Mouse (Mus musculus): ENCODE results near the gene Socs2. TPM values are rescaled to one million over a fixed set of nuclear protein-coding genes. Genes with fewer than 3 reads are reported as not detected.

The Socs2 gene
- polyA plus RNA-seq (2015; fragmentation: Nextera tagmentation; extraction: Ambion mirVana) = 76.9 and 78.3 TPM in 2 replicates

DNA sequence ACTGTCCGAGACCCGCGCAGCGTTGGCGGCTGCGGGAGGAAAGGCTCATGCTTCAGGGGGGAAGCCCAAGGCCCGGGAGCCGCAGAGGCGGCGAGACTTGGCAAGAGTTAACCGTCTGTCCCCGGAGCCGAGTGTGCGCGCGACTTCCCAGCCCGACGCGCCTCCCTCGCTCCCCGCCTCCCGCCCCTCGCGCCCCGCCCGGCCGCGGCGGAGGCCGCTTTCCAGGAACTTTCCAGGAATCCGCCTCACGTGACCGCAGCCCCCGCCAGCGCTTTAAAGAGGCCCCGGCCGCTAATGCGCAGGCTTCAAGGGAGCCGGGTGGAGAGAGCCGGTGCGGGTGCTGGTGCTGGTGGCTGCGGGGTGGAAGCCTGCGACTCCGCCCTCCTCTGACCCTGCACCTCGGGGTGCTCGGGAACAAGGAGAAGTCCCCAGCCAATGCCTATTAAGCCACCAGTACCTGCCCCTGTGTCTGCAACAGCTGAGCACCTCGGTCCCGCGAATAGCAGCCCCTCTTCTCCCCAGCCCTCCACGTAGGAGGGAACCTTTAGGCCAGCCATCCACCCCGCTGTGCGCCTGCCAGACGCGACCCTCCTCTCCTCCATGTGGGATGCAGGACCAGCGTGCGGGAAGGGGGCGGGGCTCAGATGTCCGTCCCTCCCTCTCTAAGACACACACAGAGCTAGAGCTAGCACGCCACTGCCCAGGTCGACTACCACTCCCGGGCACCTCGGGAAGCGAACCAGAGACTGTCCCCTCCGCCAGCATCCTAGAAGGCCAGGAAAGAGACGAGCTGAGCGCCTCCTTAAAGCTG lies at the start of gene Socs2:
Gene Socs2, minus strand, starts transcription at position 496 of the 811 bp plus-strand sequence.
- ATAC-seq = peak; percentile 88
- H3K36me3 ChIP-seq = no peaks in the 10 kb centered on the region

DNA sequence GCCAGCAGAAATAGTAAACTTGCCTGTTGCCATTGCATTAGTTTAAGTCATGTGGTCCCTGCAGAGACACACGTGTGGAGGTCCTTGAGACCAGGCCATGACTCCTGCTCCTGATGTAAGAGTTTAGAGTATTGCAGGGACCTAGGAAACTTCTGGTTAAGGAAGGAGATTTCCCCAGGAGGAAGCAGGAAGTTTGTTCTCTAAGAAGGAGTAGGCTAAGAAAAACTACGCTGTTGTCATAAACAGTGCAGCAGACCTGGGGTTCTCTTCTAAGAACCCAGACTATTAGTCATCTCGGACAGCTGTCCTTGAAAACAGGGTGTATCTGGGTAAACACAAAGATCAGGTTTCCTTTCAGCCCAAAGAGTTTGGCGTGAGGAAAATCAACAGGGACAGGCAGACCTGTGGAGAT lies 48.5 kb upstream of the Socs2 start:
- H3K4me1 ChIP-seq (replicated peaks) = no peaks in the 10 kb centered on the region
- H3K27me3 ChIP-seq (replicated peaks) = no peaks in the 10 kb centered on the region
- ATAC-seq = peak; percentile 53
- no peaks in the 10 kb centered on the region for H3K9me3 ChIP-seq
- WGBS = 17% methylated on average over 4 of the region's 4 CpGs
- H3K4me2 ChIP-seq (replicated peaks) = no peak overlapping the region
- no peak overlapping the region for H3K27ac ChIP-seq
- H3K36me3 ChIP-seq = no peaks in the 10 kb centered on the region
- H3K4me3 ChIP-seq (replicated peaks) = no peak overlapping the region
- H3K9ac ChIP-seq = no peak overlapping the region

More for the DNA sequence above, at the start of gene Socs2:
- 0% methylated on average over 66 of the region's 66 CpGs for WGBS
- peak within 1 kb of the TSS; percentile 86 for H3K9ac ChIP-seq
- H3K27me3 ChIP-seq (replicated peaks) = no peaks in the 10 kb centered on the region
- H3K9me3 ChIP-seq = no peaks in the 10 kb centered on the region
- H3K4me2 ChIP-seq (replicated peaks) = peak within 1 kb of the TSS; percentile 96
- peak within 1 kb of the TSS; percentile 93 for H3K27ac ChIP-seq
- peak within 1 kb of the TSS; percentile 87 for H3K4me3 ChIP-seq (replicated peaks)
- peaks cover 17% of the 10 kb centered on the region; the same call in 1 of the 2 replicates for H3K4me1 ChIP-seq (replicated peaks)

DNA sequence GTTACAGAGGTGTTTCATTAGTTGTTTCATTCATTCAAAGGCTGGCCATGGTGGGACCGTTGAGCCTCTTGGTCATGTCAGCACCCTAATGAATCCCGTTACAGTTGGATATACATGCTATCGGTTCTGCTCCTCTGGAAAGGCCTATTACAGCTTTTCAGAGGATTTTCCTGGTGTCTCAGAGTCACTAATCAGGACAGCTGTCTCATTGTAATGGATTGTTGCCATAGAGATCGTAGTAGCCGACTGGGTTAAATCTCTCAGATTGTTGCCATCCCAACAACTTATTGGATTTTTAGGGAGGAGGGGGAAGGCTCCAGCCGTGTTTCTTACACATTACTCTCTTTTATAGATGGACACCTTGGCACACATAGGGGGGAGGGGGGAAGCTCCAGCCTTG lies 47.5 kb upstream of the Socs2 start:
- H3K4me3 ChIP-seq (replicated peaks) = no peak overlapping the region
- no peak overlapping the region for H3K27ac ChIP-seq
- H3K36me3 ChIP-seq = no peaks in the 10 kb centered on the region
- H3K9me3 ChIP-seq = no peaks in the 10 kb centered on the region
- no peak overlapping the region for H3K9ac ChIP-seq
- H3K4me2 ChIP-seq (replicated peaks) = no peak overlapping the region
- no peaks in the 10 kb centered on the region for H3K4me1 ChIP-seq (replicated peaks)
- no peaks in the 10 kb centered on the region for H3K27me3 ChIP-seq (replicated peaks)
- WGBS = 85% methylated on average over 6 of the region's 6 CpGs
- ATAC-seq = no peak

DNA sequence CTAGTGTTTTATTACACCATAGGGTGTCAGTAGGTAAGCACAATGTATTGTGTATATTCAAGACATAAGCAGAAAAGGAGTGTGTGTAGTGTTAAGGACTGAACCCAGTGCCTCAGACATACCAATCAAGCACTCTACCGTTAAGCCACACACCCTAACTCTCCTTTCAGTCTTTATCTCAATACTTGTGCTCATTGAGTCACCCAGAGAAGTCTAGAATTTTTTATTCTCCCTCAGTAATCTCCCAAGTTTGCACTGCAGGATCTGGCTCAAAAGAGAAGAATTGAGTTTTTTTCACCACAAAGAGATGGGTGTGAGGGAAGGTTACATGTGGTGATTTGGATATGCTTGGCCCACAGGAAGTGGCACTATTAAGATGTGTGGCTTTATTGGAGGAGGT lies 45.3 kb upstream of the Socs2 start:
- Histone ChIP-seq H3K4me1 (replicated peaks) (no peaks in the 10 kb centered on the region), H3K9ac (no peak overlapping the region), H3K27ac (no peak overlapping the region), H3K27me3 (replicated peaks) (no peaks in the 10 kb centered on the region), H3K36me3 (no peaks in the 10 kb centered on the region), H3K4me3 (replicated peaks) (no peak overlapping the region), H3K4me2 (replicated peaks) (no peak overlapping the region), H3K9me3 (no peaks in the 10 kb centered on the region)
- ATAC-seq = no peak
- 38% methylated on average over 1 of the region's 1 CpGs for WGBS

DNA sequence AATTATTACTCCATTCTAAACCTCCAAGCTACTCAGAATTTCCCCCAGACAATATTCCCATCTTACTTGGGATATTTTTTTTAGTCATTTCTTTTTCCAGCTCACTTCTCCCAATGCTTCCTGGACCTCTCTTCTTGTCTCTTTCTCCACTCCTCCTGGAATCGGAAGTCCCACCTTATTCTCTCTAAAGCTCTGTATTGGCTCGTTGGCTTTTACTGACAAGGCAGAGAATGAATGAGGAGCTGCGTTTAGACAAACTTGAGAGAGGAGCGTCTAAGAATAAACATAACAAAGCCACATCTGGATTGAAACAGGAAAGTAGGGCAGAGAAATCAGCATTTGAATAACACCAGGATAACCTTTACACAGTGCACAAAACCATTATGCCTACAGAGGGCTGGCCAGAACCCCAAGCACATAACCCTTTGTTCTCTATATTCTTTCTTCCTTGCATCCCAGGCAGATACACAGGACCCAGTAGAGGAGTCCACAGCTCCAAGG lies 44.1 kb upstream of the Socs2 start:
- H3K4me1 ChIP-seq (replicated peaks) = no peaks in the 10 kb centered on the region
- no peaks in the 10 kb centered on the region for H3K36me3 ChIP-seq
- H3K9me3 ChIP-seq = no peaks in the 10 kb centered on the region
- H3K27ac ChIP-seq = no peak overlapping the region
- H3K27me3 ChIP-seq (replicated peaks) = no peaks in the 10 kb centered on the region
- ATAC-seq = no peak
- no peak overlapping the region for H3K4me2 ChIP-seq (replicated peaks)
- no peak overlapping the region for H3K9ac ChIP-seq
- 55% methylated on average over 4 of the region's 4 CpGs for WGBS
- H3K4me3 ChIP-seq (replicated peaks) = no peak overlapping the region

DNA sequence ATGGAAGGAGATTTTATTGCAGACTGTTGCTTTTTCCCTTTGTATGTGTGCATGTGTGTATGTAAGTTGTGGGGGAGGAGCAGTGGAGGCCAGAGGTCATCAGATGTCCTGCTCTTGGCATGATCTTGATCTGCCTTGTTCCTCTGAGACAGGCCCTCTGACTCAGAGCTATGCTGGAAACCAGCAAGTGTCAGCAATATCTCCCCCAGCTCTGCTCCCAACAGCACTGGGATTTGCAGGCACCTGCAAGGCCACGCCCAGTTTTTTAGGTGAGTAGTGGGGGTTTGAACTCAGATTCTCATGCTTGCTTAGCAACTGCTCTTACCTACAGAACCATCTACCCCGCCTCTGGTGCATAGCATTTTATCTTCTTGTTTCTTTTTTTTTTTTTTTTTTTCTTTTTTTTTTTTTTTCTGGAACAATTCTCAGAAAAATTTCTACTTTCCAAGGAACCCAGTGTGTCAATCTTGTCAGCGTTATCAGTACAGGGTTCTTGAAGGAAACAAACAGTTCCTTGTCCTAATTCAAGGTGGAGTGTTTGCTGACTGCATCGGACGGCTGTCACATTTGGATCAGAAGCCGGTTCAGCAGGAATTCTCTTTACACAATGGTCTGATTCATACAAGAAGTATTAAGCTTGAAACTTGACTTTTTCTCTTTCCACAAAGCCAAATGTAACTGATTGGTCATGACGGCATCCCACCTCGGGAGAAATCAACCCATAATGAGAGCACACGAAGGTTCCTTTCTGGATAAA lies 41.2 kb upstream of the Socs2 start:
- no peak overlapping the region for H3K9ac ChIP-seq

DNA sequence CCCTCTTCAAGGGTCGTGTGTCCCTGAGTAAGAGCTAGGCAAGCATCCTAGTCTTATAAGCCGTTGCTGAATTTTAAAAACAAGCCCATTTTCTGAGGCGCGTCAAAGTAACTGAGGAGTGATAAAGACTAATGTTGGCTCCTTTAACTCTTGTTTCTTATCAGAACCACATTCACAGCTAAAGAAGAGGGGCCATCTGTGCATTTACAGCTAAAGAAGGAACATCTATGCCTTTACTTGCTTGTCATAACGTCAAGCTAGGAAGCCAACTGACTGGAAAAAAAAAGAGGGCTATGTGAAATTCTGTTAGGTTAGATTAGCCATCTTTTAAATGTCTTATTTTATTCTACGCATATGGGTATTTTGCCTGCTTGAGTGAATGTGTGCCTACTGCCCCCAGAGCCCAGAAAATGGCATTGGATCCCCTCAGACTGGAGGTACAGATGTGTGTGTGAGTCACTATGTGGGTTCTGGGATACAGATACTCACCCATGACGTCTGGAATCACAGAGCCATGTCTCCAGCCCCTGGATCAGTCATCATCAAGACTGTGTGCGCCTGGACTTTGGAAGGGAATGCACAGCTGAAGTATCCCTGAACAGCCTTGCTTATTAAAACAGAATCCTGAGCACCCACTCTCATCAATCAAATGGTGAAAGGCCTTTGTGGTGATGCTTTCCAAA lies 40.5 kb upstream of the Socs2 start:
- no peak overlapping the region for H3K9ac ChIP-seq
- no peak overlapping the region for H3K4me3 ChIP-seq (replicated peaks)
- H3K27me3 ChIP-seq (replicated peaks) = no peaks in the 10 kb centered on the region
- H3K9me3 ChIP-seq = no peaks in the 10 kb centered on the region
- no peak for ATAC-seq
- 85% methylated on average over 8 of the region's 8 CpGs for WGBS
- H3K4me2 ChIP-seq (replicated peaks) = no peak overlapping the region
- no peaks in the 10 kb centered on the region for H3K36me3 ChIP-seq
- H3K4me1 ChIP-seq (replicated peaks) = no peaks in the 10 kb centered on the region
- H3K27ac ChIP-seq = no peak overlapping the region

More for the DNA sequence above, 41.2 kb upstream of the Socs2 start:
- Histone ChIP-seq H3K9me3 (no peaks in the 10 kb centered on the region), H3K4me3 (replicated peaks) (no peak overlapping the region), H3K36me3 (no peaks in the 10 kb centered on the region), H3K4me2 (replicated peaks) (no peak overlapping the region), H3K27ac (no peak overlapping the region), H3K27me3 (replicated peaks) (no peaks in the 10 kb centered on the region), H3K4me1 (replicated peaks) (no peaks in the 10 kb centered on the region)
- peak; percentile 39; the same call in 1 of the 2 replicates for ATAC-seq
- WGBS = 64% methylated on average over 9 of the region's 9 CpGs

DNA sequence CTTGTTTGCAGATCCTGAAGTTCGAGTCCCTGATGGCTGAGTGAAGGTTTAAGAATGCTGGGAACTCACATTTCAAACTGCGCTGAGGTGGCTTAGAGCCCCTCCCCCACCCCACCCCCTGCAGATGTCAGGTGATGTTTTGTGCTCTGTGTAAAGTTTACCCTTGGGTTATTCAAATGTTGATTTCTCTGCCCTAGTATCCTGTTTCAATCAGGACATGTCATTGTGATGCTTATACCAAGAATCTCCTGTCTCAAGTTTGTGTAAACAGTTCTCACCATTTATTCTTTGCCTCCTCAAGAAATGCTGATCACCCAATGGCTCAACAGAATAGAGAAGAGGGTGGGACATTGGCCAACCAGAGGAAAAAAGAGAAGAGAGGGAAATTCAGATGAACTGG lies 39.1 kb upstream of the Socs2 start:
- WGBS = 57% methylated on average over 2 of the region's 2 CpGs
- Histone ChIP-seq H3K4me1 (replicated peaks) (no peaks in the 10 kb centered on the region), H3K9me3 (no peaks in the 10 kb centered on the region), H3K27me3 (replicated peaks) (no peaks in the 10 kb centered on the region), H3K4me2 (replicated peaks) (no peak overlapping the region), H3K27ac (no peak overlapping the region), H3K4me3 (replicated peaks) (no peak overlapping the region), H3K36me3 (no peaks in the 10 kb centered on the region), H3K9ac (no peak overlapping the region)
- no peak for ATAC-seq

DNA sequence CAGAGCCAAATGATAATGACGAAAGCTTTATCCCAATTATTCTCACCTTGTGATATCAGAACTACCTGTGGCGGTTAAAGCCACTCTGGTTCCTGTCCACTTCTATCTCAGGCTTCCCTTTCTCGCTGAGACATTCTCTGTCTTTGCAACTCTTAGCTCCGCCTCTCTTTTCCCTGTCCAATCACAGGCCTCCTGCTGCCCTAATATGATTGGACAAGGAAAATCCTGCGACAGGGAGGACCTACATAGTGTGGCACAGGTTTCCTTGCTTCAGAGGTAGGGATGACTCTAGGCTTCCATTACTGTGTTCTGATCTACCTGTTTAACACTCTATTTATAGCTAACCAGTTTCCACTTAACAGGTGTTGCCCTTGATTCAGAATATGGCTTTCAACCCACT lies 36.3 kb upstream of the Socs2 start:
- Histone ChIP-seq H3K4me1 (replicated peaks) (no peaks in the 10 kb centered on the region), H3K36me3 (no peaks in the 10 kb centered on the region), H3K27ac (no peak overlapping the region), H3K4me2 (replicated peaks) (no peak overlapping the region), H3K9ac (no peak overlapping the region), H3K4me3 (replicated peaks) (no peak overlapping the region), H3K9me3 (no peaks in the 10 kb centered on the region), H3K27me3 (replicated peaks) (no peaks in the 10 kb centered on the region)
- WGBS = 84% methylated on average over 5 of the region's 5 CpGs
- no peak for ATAC-seq

DNA sequence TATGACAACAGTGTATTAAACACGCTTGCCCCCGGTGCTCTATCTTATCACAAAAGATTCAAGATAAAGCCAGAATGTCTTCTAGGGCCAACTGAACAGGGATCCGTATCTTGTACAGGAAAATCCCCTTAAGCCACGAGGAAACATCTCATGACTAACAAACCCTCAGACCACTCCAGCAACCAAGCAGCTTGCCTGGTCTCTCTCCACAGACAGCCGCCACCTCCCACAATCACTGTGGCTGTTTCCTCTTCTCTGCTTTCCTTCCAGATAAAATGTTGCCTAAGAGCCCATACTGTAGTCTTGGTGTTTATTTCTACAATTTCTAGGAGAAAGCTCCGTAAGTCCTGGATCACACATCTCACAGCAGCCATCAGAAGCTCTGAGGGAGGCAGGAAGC lies 32.1 kb upstream of the Socs2 start:
- no peak overlapping the region for H3K4me2 ChIP-seq (replicated peaks)
- no peaks in the 10 kb centered on the region for H3K27me3 ChIP-seq (replicated peaks)
- no peak overlapping the region for H3K4me3 ChIP-seq (replicated peaks)
- no peak overlapping the region for H3K27ac ChIP-seq
- no peaks in the 10 kb centered on the region for H3K9me3 ChIP-seq
- H3K36me3 ChIP-seq = no peaks in the 10 kb centered on the region
- ATAC-seq = no peak
- no peaks in the 10 kb centered on the region for H3K4me1 ChIP-seq (replicated peaks)
- 58% methylated on average over 6 of the region's 6 CpGs for WGBS
- no peak overlapping the region for H3K9ac ChIP-seq

DNA sequence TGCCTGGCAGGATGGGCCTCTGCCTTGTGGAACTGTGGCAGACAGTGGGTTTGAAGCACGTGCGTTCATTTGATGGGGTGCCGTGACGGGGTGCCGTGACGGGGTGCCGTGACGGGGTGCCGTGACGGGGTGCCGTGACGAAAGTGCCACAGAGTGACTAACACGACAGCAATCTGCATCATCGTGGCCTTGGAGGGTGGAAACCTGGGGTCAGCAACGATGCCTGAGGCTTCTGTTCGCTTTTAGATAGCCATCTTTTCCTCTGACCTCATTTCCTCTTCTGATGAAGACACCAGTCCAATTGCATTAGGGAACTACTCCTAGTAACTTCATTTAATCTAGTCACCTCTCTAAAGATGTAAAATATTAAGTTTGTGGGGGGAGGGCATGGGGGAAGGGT lies 31.0 kb upstream of the Socs2 start:
- no peak for ATAC-seq
- Histone ChIP-seq H3K9ac (no peak overlapping the region), H3K4me3 (replicated peaks) (no peak overlapping the region), H3K4me1 (replicated peaks) (no peaks in the 10 kb centered on the region), H3K36me3 (no peaks in the 10 kb centered on the region), H3K9me3 (no peaks in the 10 kb centered on the region), H3K27ac (no peak overlapping the region), H3K27me3 (replicated peaks) (no peaks in the 10 kb centered on the region), H3K4me2 (replicated peaks) (no peak overlapping the region)
- WGBS = 92% methylated on average over 16 of the region's 16 CpGs
